Mouse (Mus musculus) CH12.LX (cell line): Measurements from ENCODE around the gene Clmp.
A peak's percentile ranks its signal among the peaks of the same experiment; 100 is the strongest.

ENCODE experiments used
- CHD2 ChIP-seq: IDR thresholded peaks from 2 replicates; pipeline ENCODE4 v1.6.1; 2011; ENCODE audit warnings: low read length, improper control_type of control experiment
- CTCF ChIP-seq, 2 experiments: IDR thresholded peaks in 1 of 2; conservative IDR thresholded peaks in 1 of 2; 2 replicates each; pipeline ENCODE4 v1.5.1; 2011 to 2012; ENCODE audit warnings: low read depth in 2 of 2, low read length in 2 of 2, improper control_type of control experiment in 1 of 2, inconsistent platforms in 1 of 2, mild to moderate bottlenecking in 1 of 2, moderate library complexity in 1 of 2
- E2F4 ChIP-seq: IDR thresholded peaks from 2 replicates; pipeline ENCODE4 v1.6.1; 2011; ENCODE audit warnings: low read depth, low read length, improper control_type of control experiment; ENCODE audit not compliant: insufficient replicate concordance
- EP300 ChIP-seq: IDR thresholded peaks from 2 replicates; pipeline ENCODE4 v1.6.1; 2011; ENCODE audit warnings: low read length, improper control_type of control experiment
- GABPA ChIP-seq: IDR thresholded peaks from 2 replicates; pipeline ENCODE4 v1.6.1; 2012; ENCODE audit warnings: low read depth, low read length, improper control_type of control experiment, inconsistent platforms; ENCODE audit not compliant: insufficient replicate concordance
- MAX ChIP-seq: IDR thresholded peaks from 2 replicates; pipeline ENCODE4 v1.6.1; 2011; ENCODE audit warnings: low read length, improper control_type of control experiment
- MEF2A ChIP-seq: IDR thresholded peaks from 2 replicates; pipeline ENCODE4 v1.6.1; 2014; ENCODE audit warnings: low read depth, mild to moderate bottlenecking, inconsistent platforms, low read length, improper control_type of control experiment, borderline replicate concordance
- NELFE ChIP-seq: IDR thresholded peaks from 2 replicates; pipeline ENCODE4 v1.6.1; 2011; ENCODE audit warnings: low read depth, low read length, improper control_type of control experiment
- POLR2A ChIP-seq: IDR thresholded peaks from 2 replicates; pipeline ENCODE4 v1.6.1; 2011; ENCODE audit warnings: low read depth, mild to moderate bottlenecking, improper control_type of control experiment, low read length

GRCm38 (mm10) chr9:40783641-40784373 lies 98.0 kb downstream of the Clmp start:
- TF ChIP-seq POLR2A (peak; percentile 54), EP300 (peak; percentile 8; the same call in 1 of the 2 replicates), CTCF (conservative IDR thresholded peaks at IDR 0.05 in 1 of 2, IDR thresholded peaks at IDR 0.05 in 1 of 2; ENCODE audit: low read depth in 2 of 2, low read length in 2 of 2) (no peak), MEF2A (no peak), GABPA (no peak), E2F4 (no peak), MAX (no peak), NELFE (no peak), CHD2 (no peak)
